Mouse (Mus musculus) ES-E14 (cell line): ENCODE data around the gene Fbxo46.
"Not testable (repeated sequence)": the region's sequence is repeated elsewhere in the genome, so short reads cannot be mapped to it uniquely, and the experiment has no call there.

Source experiments
- CHD2 ChIP-seq: IDR thresholded peaks from 2 replicates; pipeline ENCODE4 v1.6.1; 2014; ENCODE audit warnings: mild to moderate bottlenecking, low read depth, low read length, inconsistent platforms
- MAFK ChIP-seq: IDR thresholded peaks from 2 replicates; pipeline ENCODE4 v1.6.1; 2014; ENCODE audit warnings: mild to moderate bottlenecking, low read depth, low read length, inconsistent platforms; ENCODE audit not compliant: insufficient read depth

DNA sequence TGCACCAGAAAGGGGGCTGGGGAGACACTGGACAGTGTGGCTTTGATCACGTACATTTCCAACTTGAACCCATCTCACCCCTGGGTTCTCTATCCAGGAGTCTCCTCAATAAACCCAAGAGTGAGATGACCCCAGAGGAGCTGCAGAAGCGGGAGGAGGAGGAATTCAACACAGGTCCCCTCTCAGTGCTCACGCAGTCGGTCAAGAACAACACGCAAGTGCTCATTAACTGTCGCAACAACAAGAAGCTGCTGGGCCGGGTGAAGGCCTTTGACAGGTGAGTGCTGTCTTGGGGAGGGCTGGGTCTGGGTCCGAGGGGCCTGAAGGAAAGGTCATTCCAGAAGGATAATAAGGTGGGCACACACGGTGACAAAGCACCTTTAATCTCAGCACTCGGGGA, 31.5 kb downstream of the Fbxo46 start:
- TF ChIP-seq MAFK, CHD2: not testable (repeated sequence)
